Mouse (Mus musculus) cerebellum, adult 8-10 months (tissue): ENCODE data around the gene Kat2b.

Experiments
- DNase-seq: peaks from one replicate; pipeline ENCODE4 v3.0.0; 2022

Gene Kat2b

GRCm38 (mm10) chr17:53570361-53570875, 3.8 kb downstream of the Kat2b start:
- DNase-seq: peak; percentile 11

GRCm38 (mm10) chr17:53570932-53571331, 4.3 kb downstream of the Kat2b start:
- DNase-seq: peak; percentile 8

DNA sequence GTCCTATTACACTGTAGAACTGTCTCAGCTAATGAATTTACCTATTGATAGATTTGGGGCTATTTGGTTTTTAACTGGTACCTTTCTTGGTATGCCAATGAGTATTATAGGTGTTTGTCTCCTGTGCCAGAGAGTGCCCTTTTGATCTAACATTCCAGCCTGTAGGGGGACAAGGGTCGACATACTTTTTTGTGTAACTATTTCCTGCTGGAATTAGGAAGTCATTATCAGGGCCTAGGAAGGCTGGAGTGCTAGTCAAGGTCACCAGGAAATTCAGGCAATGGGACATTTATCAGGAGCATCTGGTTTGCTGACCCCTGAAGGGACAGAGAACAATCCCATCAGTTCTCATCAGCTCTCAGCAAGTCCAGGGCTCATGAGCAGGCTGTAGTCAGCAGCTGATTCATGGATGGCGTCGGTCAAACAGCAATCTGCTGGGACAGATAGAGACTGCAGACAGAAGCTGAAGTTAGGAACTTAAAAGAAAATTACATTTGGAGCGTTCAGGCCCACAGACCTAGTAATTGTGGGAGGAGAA, 6.4 kb downstream of the Kat2b start:
- DNase-seq: peak; percentile 13

DNA sequence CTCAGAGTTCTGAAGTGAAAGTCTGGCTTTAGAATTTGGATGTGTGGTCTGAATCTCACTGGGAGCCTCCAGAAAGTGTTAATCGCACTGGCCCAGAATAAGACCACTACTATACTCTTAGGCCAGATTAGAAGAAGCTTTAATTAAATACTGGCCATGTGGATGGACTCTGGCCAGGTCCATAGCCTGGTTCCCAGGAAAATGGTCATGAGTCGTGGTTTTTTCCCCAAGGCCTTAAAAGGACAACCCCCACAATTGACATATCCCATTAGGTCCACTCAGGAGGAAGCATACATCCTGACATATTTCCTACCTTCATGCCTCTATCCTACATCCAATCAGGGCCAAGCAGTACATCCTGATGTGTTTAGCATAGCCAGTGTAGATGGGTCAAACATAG, 10.5 kb downstream of the Kat2b start:
- DNase-seq: peak; percentile 24

DNA sequence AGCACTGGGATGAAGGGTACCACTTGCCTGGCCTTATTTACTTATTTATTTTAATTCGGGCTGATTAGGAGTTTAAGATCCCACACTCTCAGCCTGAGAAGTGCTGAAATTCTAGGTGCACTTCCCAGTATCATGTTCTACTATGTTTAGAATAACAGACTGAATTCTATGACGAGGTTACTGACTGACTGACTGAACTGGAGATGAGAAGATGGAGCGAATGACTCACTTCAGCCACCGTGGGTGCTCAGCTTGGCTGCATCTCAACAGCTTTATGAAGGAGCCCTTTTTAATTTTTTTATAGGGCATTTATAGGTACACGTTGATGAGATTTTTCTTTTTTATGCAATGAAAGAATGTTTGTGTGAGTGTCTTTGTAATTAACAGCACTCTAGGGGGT, 11.1 kb downstream of the Kat2b start:
- DNase-seq: peak; percentile 33

DNA sequence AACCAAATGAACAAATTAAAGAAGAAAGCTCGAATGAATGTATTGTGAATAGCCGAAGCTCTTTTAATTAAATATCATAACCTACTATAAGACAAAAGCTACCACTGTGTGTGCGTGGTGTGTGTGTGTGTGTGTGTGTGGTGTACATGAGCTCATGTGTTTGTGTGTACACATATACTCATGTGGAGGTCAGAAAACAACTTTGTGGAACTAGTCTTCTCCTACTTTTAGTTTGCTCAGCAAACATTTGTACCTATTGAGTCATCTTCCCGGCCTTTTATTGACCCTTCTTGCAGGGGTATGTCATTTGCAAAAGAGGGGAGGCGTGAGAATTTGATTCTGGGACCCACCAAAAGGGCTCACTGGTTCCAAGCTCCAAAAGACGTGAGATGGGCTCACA, 11.6 kb downstream of the Kat2b start:
- no peak for DNase-seq

DNA sequence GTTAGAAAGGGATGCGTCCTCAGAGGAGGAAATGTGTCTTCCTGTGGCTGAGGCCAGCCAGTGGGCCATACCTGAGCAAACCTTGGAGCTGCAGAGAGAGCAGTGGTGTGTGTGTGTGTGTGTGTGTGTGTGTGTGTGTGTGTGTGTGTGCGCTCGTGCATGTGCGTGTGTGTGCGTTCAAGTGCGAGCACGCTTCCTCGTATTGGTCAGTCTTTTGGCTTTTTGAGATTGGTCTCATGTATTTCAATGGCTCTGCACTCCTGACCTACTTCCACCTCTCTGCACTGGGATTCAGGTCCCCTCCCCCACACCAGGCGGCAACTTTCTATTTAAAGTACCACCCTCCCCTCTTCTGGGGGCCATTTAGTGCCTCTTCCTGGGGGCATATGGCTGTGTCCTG, 12.1 kb downstream of the Kat2b start:
- DNase-seq: peak; percentile 81

DNA sequence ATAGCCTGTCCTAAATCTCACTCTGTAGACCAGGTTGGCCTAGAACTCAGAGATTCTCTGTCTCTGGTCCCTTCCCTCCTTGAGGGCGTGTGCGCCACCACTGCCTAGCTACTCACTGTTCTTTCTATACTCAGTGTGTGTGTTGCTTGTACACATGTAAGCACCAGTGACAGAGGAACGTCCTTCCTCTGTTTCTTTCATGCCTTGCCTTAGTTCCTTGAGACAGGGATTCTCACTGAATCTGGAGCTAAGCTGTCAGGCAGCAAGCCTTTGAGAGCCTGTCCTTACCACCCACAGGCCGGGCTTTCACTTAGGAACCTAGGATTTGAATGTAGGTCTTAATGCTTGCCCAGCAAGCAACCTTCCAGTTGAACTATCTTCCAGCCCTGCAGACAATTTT, 13.0 kb downstream of the Kat2b start:
- DNase-seq: peak; percentile 33

GRCm38 (mm10) chr17:53580237-53580636, 13.6 kb downstream of the Kat2b start:
- DNase-seq: peak; percentile 55

GRCm38 (mm10) chr17:53582026-53582585, 15.4 kb downstream of the Kat2b start:
- DNase-seq: no peak

DNA sequence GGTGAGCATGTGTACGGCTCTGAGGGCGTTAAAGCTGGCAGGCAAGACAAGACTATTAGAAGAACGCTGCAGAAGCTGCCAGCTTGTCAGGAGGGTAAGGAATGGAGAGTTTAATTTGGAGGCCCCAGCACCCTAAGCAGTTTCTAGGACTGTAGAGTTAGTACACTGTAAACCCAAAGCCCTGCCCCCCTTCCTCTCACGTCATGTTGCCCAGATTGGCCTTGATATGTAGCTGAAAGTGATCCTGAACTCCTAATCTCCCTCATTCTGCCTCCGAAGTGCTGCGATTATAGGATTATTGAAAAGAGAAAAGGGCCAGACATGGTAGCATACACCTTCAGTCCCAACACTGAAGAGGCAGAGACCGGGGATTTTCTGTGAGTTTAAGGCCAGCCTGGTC, 16.1 kb downstream of the Kat2b start:
- no peak for DNase-seq

- no peak for DNase-seq
Observed at GRCm38 (mm10) chr17:53583846-53584579, 17.4 kb downstream of the Kat2b start.

DNA sequence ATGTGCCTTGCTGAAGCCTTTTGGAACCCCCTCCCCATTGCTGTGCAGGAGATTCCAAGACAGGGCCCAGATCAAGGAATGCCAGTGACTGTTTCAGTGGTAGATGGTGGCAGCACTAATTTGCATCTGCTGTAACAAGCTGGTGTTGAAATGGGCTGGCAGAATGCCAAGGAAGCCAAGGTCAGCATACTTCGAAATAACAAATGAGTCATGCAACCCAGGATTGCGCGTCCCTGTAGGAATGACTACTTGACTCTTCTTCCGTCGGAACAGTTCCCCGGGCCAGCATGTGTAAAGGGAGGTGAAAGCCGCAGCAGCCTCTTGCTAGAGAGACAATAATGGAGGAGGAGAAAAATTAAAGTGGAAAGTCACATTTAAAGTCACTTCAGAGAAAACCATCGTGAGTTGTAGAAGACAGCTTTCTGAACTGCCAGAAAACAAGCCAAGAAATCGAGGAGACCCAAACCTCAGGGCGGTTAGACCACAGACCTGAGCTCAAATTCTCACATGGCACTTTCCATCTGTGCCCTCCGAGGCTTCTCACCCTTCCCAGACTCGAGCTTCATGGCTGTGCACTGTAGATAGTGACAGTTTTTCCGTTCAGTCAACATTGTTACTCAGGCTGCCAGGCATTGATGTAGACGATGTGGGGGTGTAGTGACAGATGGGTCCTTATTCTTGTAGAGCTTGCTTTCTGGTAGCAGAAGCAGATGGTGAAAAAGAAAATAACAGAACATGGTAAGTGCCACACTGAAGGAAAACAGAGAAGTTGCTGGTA, 20.6 kb downstream of the Kat2b start:
- peak; percentile 74 for DNase-seq

DNA sequence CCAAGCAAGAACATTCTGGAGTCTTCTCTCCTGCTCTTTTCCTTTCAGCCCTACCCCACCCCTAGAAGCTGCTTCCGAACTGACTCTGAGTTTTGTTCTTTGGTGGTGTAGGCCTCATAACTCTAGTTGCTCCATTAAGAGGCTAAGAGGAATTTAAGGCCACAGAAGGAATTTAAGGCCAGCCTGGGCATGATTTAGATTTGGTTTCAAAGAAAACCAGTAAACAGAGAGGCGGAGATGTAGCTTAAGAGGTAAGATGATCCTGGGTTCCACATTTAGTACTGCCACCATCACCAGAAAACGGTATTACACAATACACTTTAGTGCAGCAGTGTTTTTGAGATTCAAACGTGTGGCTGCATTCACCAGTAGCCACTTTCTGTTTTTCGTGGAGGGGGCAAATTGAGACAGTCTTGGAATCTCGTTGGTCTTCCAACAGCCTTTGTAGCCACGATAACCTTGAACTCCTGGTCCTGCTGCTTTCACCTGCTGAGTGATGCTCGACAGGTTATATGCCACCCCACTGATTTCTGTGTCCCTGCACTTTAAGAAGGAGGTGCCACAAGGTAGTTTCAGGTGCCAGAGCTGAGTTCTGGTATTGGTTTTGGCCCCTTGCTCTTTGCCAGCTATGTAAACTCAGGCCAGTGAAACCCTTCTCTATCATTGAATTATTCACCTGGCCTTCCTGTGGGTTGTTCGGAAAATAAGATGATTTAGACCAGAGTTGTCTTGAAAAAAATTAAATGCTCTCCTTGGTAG, 21.6 kb downstream of the Kat2b start:
- no peak for DNase-seq

DNA sequence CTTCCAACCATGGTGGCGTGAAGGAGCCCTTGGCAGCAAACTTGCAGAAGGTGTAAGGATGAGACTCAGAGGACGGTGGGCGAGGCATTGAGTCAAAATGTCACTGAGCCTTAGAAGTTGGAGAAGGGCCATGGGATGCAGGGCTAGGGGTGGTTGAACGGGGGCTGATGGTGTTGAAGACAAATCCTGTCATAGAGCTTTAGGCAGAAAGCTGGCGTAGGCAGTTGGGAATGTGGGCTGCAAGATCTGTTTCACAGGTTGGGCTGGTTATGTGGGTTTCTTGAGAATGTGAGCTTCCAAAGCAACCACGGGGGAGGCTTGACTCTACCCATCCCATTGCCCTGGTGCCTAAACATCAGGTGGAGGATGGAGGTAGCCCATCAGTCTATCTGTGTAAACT, 23.4 kb downstream of the Kat2b start:
- no peak for DNase-seq

DNA sequence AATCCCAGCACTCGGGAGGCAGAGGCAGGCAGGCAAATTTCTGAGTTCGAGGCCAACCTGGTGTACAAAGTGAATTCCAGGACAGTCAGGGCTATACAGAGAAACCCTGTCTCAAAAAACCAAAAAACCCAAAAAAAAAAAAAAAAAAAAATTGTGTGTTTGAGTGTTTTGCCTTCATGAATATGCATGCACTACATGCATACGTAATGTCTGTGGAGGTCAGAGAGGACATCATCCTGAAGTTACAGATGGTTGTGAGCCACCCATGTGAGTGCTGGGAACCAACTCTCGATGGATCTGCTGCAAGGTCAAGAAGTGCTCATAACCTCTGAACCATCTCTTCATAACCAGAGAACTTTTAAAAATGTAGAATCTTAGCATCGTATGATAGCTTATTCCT, 25.2 kb downstream of the Kat2b start:
- DNase-seq: no peak

GRCm38 (mm10) chr17:53594590-53594989, 27.9 kb downstream of the Kat2b start:
- no peak for DNase-seq

DNA sequence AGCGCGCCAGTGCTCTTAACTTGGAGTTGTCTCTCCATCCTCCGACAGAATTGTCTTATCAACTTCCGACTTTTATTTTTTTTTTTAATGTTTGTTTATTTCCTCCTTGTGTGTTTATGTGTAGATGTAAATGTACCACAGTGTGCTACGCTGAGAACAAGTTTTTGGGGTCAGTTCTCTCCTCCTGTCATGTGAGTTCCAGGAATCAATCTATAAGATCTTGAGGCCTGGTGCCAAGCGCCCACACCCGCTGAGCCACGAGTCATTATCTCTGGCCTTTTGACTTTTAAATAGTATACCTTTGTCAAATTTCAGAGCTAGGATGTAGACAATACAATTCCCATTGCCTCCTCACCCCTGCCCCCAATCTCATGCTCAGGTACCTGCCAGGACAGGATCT, 28.9 kb downstream of the Kat2b start:
- no peak for DNase-seq

DNA sequence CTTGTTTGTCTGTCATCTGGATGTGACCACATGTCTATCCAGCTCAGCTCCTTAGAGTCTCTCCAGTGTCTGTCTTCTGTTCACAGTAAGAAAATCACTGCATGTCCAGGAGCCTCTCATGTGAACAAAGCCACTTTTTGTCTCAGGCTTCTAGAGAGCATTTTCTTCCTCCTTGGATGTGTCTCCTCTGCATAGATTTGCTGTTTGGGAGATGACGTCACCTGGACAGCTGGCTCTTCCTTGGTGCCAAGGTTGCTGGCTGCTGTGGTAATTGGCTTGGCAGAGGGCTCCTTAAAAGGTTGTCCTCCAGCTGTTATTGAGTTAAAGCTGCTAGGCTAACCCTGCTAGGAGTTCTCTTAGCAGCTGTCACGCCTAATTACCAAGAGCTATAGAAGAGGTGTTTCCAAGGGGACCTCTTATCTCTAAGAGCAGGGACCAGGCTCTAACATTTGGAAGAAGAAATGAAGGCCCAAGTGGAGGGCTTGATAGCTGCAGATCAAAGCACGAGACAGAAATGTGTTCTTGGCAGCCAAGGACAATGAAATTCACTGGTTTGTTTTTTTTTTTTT, 29.7 kb downstream of the Kat2b start:
- DNase-seq: no peak

- no peak for DNase-seq
Observed at GRCm38 (mm10) chr17:53596941-53597790, 30.5 kb downstream of the Kat2b start.

- DNase-seq: no peak
Observed at GRCm38 (mm10) chr17:53598571-53598970, 31.9 kb downstream of the Kat2b start.
